Comparison of ENCODE assay signal across 30 mouse cellular contexts in genomic region chr17:90638970-90639524, GRCm38 (mm10).
DNase-seq lines count a peak whose midpoint lies in the region; ATAC-seq and TF ChIP-seq lines count a peak whose summit lies in the region.
"Had no signal": no experiment of that assay in that cellular context is flagged by ENCODE, and none has a peak within 500 bp of the region (broad histone marks: within the 10 kb centered on the region; RNA-seq: fewer than 3 reads in every experiment).

No protein-coding gene starts in this region.

- peaks cover 2% of the 10 kb centered on the region; the same call in 1 of the 2 replicates for H3K4me1 ChIP-seq in forebrain, embryonic 15.5 days
- H3K4me1 ChIP-seq: hindbrain, embryonic 13.5 days; kidney, embryonic 15.5 days; limb, embryonic 10.5 days; limb, embryonic 15.5 days; liver, embryonic 13.5 days; megakaryocyte, embryonic 14.5 days; midbrain, embryonic 12.5 days; neural tube, embryonic 12.5 days had no signal

- H3K4me3 ChIP-seq in forebrain, embryonic 15.5 days: no peak overlapping the region
- H3K4me3 ChIP-seq: hindbrain, embryonic 13.5 days; kidney, embryonic 15.5 days; limb, embryonic 10.5 days; limb, embryonic 15.5 days; liver, embryonic 13.5 days; megakaryocyte, embryonic 14.5 days; midbrain, embryonic 12.5 days; myocyte; neural tube, embryonic 12.5 days had no signal

- WGBS in forebrain, embryonic 15.5 days: 42% methylated on average over 2 of the region's 2 CpGs

- peak; percentile 17 to 68 for DNase-seq in layer of hippocampus, adult 18-20 months (ENCODE audit: low spot score in 2 of 2)
- no peak for DNase-seq in layer of hippocampus, postnatal 25 days (ENCODE audit: extremely low spot score in 1 of 2, low spot score in 1 of 2)
- DNase-seq in brain, embryonic 14.5 days (ENCODE audit: low read depth): peak; percentile 79
- DNase-seq in telencephalon, adult 2 months (ENCODE audit: low read depth, low spot score): peak; percentile 51
- DNase-seq in frontal cortex, postnatal 25 days (ENCODE audit: low spot score in 2 of 2): no peak
- DNase-seq in spleen, adult 12 weeks (ENCODE audit: low spot score): no peak
- DNase-seq: adrenal gland, adult 2 months; adrenal gland, postnatal 36 days; B cell, adult 2 months; cerebellum, adult 8-10 months; gastrocnemius, postnatal 14 days; heart, postnatal 14 days; kidney, adult 18-20 months; kidney, postnatal 25 days; liver, embryonic 13.5 days; lung, adult 18-20 months; lung, postnatal 4 days; right cerebral cortex, postnatal 4 days; thymus, postnatal 14 days had no signal

- no peaks in the 10 kb centered on the region for H3K36me3 ChIP-seq in forebrain, embryonic 15.5 days
- H3K36me3 ChIP-seq: hindbrain, embryonic 13.5 days; kidney, embryonic 15.5 days; limb, embryonic 10.5 days; limb, embryonic 15.5 days; liver, embryonic 13.5 days; midbrain, embryonic 12.5 days; neural tube, embryonic 12.5 days had no signal

- no peak for TF ChIP-seq CTCF in brain, embryonic 14.5 days (IDR thresholded peaks at IDR 0.05; ENCODE audit: borderline replicate concordance, extremely low read depth, insufficient read depth, insufficient read length)

- H3K27me3 ChIP-seq in forebrain, embryonic 15.5 days: no peaks in the 10 kb centered on the region
- H3K27me3 ChIP-seq: hindbrain, embryonic 13.5 days; kidney, embryonic 15.5 days; limb, embryonic 15.5 days; liver, embryonic 13.5 days; megakaryocyte, embryonic 14.5 days; midbrain, embryonic 12.5 days; neural tube, embryonic 12.5 days had no signal

- no peak for TF ChIP-seq POLR2A in brain, embryonic 14.5 days (IDR thresholded peaks at IDR 0.05; ENCODE audit: borderline replicate concordance, extremely low read depth, insufficient read depth, insufficient read length, poor library complexity, severe bottlenecking)

- H3K9me3 ChIP-seq in forebrain, embryonic 15.5 days: no peaks in the 10 kb centered on the region
- H3K9me3 ChIP-seq: hindbrain, embryonic 13.5 days; kidney, embryonic 15.5 days; limb, embryonic 10.5 days; limb, embryonic 15.5 days; liver, embryonic 13.5 days; megakaryocyte, embryonic 14.5 days; midbrain, embryonic 12.5 days; neural tube, embryonic 12.5 days had no signal

- H3K27ac ChIP-seq in forebrain, embryonic 15.5 days (replicated peaks): no peak overlapping the region
- H3K27ac ChIP-seq: hindbrain, embryonic 13.5 days; kidney, embryonic 15.5 days; limb, embryonic 10.5 days; limb, embryonic 15.5 days; liver, embryonic 13.5 days; midbrain, embryonic 12.5 days; neural tube, embryonic 12.5 days had no signal

- peak; percentile 85 for ATAC-seq in forebrain, embryonic 15.5 days (replicated peaks)
- ATAC-seq: activated CD4-positive, CD25-positive, alpha-beta regulatory T cell, adult 4 months; lung, postnatal 0 days had no signal

- no peak overlapping the region for H3K4me2 ChIP-seq in forebrain, embryonic 15.5 days (replicated peaks)
- H3K4me2 ChIP-seq: hindbrain, embryonic 13.5 days; kidney, embryonic 15.5 days; limb, embryonic 15.5 days; liver, embryonic 13.5 days; midbrain, embryonic 12.5 days; neural tube, embryonic 12.5 days had no signal

- H3K9ac ChIP-seq in forebrain, embryonic 15.5 days (replicated peaks): no peak overlapping the region
- H3K9ac ChIP-seq: hindbrain, embryonic 13.5 days; kidney, embryonic 15.5 days; limb, embryonic 15.5 days; liver, embryonic 13.5 days; midbrain, embryonic 12.5 days; neural tube, embryonic 12.5 days had no signal

Comparison
In these comparisons a context has a peak if more than half of its experiments do, and no peak if none do; other contexts are left out.
1. DNase-seq: peak in layer of hippocampus, adult 18-20 months (2 of 2), brain, embryonic 14.5 days (single experiment) and telencephalon, adult 2 months (single experiment); none in layer of hippocampus, postnatal 25 days (0 of 2), frontal cortex, postnatal 25 days (0 of 2) and spleen, adult 12 weeks (single experiment).